Mouse (Mus musculus) kidney, postnatal 36 days (tissue): ENCODE data around the gene Olfr930.

Experiments used
- DNase-seq, 2 experiments: peaks; one replicate each; pipeline ENCODE4 v3.0.0; 2021 to 2022; ENCODE audit warnings: mixed read lengths in 2 of 2

Gene Olfr930

GRCm38 (mm10) chr9:38929509-38929908 is at the start of gene Olfr930:
Gene Olfr930, plus strand, starts transcription at chr9:38929809.
- DNase-seq = no peak

GRCm38 (mm10) chr9:38953401-38954123 is 24.0 kb downstream of the Olfr930 start:
- DNase-seq = no peak

- DNase-seq = no peak
These were observed 24.5 kb downstream of the Olfr930 start for GRCm38 (mm10) chr9:38954124-38954416.

GRCm38 (mm10) chr9:38972013-38972412 is 42.4 kb downstream of the Olfr930 start, which contains the start of gene Olfr933:
Gene Olfr933, plus strand, starts transcription at chr9:38972313.
- no peak for DNase-seq
